Comparison of ENCODE assay signal across 20 mouse cellular contexts in genomic region chr1:149912984-149913383, GRCm38 (mm10).
"Had no signal": no experiment of that assay in that cellular context is flagged by ENCODE, and none has a peak within 500 bp of the region (broad histone marks: within the 10 kb centered on the region; RNA-seq: fewer than 3 reads in every experiment).

No protein-coding gene starts in this region.

- H3K9me3 ChIP-seq: limb, embryonic 10.5 days; limb, embryonic 13.5 days; liver, embryonic 12.5 days; liver, embryonic 15.5 days; megakaryocyte, embryonic 14.5 days; midbrain, embryonic 10.5 days; midbrain, embryonic 13.5 days; neural tube, embryonic 13.5 days had no signal

- H3K9ac ChIP-seq: limb, embryonic 13.5 days; liver, embryonic 12.5 days; liver, embryonic 15.5 days; midbrain, embryonic 13.5 days; neural tube, embryonic 13.5 days had no signal

- H3K4me1 ChIP-seq: limb, embryonic 10.5 days; limb, embryonic 13.5 days; liver, embryonic 12.5 days; liver, embryonic 15.5 days; midbrain, embryonic 10.5 days; midbrain, embryonic 13.5 days; neural tube, embryonic 13.5 days had no signal

- H3K27me3 ChIP-seq: limb, embryonic 13.5 days; liver, embryonic 12.5 days; liver, embryonic 15.5 days; megakaryocyte, embryonic 14.5 days; midbrain, embryonic 13.5 days; neural tube, embryonic 13.5 days had no signal

- H3K4me2 ChIP-seq: limb, embryonic 13.5 days; liver, embryonic 12.5 days; liver, embryonic 15.5 days; midbrain, embryonic 13.5 days; neural tube, embryonic 13.5 days had no signal

- H3K27ac ChIP-seq: layer of hippocampus, adult 2 months; limb, embryonic 10.5 days; limb, embryonic 13.5 days; liver, embryonic 12.5 days; liver, embryonic 15.5 days; midbrain, embryonic 10.5 days; midbrain, embryonic 13.5 days; neural tube, embryonic 13.5 days had no signal

- DNase-seq: kidney, adult 11 months; kidney, adult 8-10 months; layer of hippocampus, adult 9-11 months; liver; lung, adult 2 months; retina, postnatal 1 day; right cerebral cortex, postnatal 25 days; thymus, adult 18-20 months; thymus, postnatal 36 days had no signal

- H3K4me3 ChIP-seq: layer of hippocampus, adult 2 months; limb, embryonic 10.5 days; limb, embryonic 13.5 days; liver, embryonic 12.5 days; liver, embryonic 15.5 days; megakaryocyte, embryonic 14.5 days; midbrain, embryonic 10.5 days; midbrain, embryonic 13.5 days; myocyte; neural tube, embryonic 13.5 days had no signal

- H3K36me3 ChIP-seq: limb, embryonic 10.5 days; limb, embryonic 13.5 days; liver, embryonic 12.5 days; liver, embryonic 15.5 days; midbrain, embryonic 10.5 days; midbrain, embryonic 13.5 days; neural tube, embryonic 13.5 days had no signal

- ATAC-seq: liver, embryonic 12.5 days; midbrain, embryonic 13.5 days; midbrain, embryonic 16.5 days had no signal
